Mouse (Mus musculus) midbrain, embryonic 10.5 days (tissue): ENCODE results near the gene Map2k6. TPM values are rescaled to one million over a fixed set of nuclear protein-coding genes. Genes with fewer than 3 reads are reported as not detected.

Source experiments
- DNase-seq: peaks from one replicate; pipeline ENCODE4 v3.0.0-alpha.2; 2017; ENCODE audit warnings: low spot score
- H3K27ac ChIP-seq: fragments of 300-500 bp; sonication (generic); replicated peaks from 2 replicates; pipeline ENCODE4 v1.5.1; 2016; ENCODE audit warnings: mild to moderate bottlenecking
- H3K27me3 ChIP-seq: fragments of 300-500 bp; sonication (generic); 2 replicates; pipeline ENCODE4 v1.6.1; 2016; ENCODE audit warnings: low read depth, mild to moderate bottlenecking; ENCODE audit not compliant: poor library complexity, severe bottlenecking
- H3K36me3 ChIP-seq: fragments of 300-500 bp; sonication (generic); 2 replicates; pipeline ENCODE4 v1.6.1; 2016; ENCODE audit warnings: mild to moderate bottlenecking, moderate library complexity
- H3K4me1 ChIP-seq: fragments of 300-500 bp; sonication (generic); 2 replicates; pipeline ENCODE4 v1.6.1; 2016
- H3K4me3 ChIP-seq: fragments of 300-500 bp; sonication (generic); 2 replicates; pipeline ENCODE4 v1.5.1; 2016; ENCODE audit warnings: mild to moderate bottlenecking, moderate library complexity
- H3K9me3 ChIP-seq: fragments of 300-500 bp; sonication (generic); replicated peaks from 2 replicates; pipeline ENCODE4 v1.6.1; 2016; ENCODE audit warnings: mild to moderate bottlenecking
- WGBS: fragments of 180-500 bp; shearing (Covaris S2); methylation state at CpG from one replicate; pipeline ENCODE4 v1.1.7; 2016; 5-methylcytosine and 5-hydroxymethylcytosine counted together
- polyA plus RNA-seq: library from polyadenylated mRNA; unstranded; fragments of >200 nt; fragmentation: Nextera tagmentation; extraction: Ambion mirVana; gene quantifications from 2 replicates; pipeline ENCODE4 v1.2.1, GENCODE M21; 2016

Map2k6 gene
- polyA plus RNA-seq, 1 experiment from 2014 or later, result 35.8 TPM

- H3K9me3 ChIP-seq, result no peaks in the 10 kb centered on the region
- H3K27me3 ChIP-seq, result no peaks in the 10 kb centered on the region
- WGBS, result 88% methylated on average over 8 of the region's 8 CpGs
- no peak overlapping the region for H3K4me3 ChIP-seq
- H3K27ac ChIP-seq, result no peak overlapping the region
- no peaks in the 10 kb centered on the region for H3K36me3 ChIP-seq
- no peak for DNase-seq
- peaks cover 45% of the 10 kb centered on the region for H3K4me1 ChIP-seq
These were observed 64.2 kb downstream of the Map2k6 start for GRCm38 (mm10) chr11:110462975-110463578.

GRCm38 (mm10) chr11:110463801-110464200 is 64.9 kb downstream of the Map2k6 start:
- DNase-seq, result no peak
- no peaks in the 10 kb centered on the region for H3K36me3 ChIP-seq
- no peak overlapping the region for H3K4me3 ChIP-seq
- no peaks in the 10 kb centered on the region for H3K9me3 ChIP-seq
- WGBS, result 88% methylated on average over 9 of the region's 9 CpGs
- no peak overlapping the region for H3K27ac ChIP-seq
- H3K4me1 ChIP-seq, result peaks cover 40% of the 10 kb centered on the region
- no peaks in the 10 kb centered on the region for H3K27me3 ChIP-seq

DNA sequence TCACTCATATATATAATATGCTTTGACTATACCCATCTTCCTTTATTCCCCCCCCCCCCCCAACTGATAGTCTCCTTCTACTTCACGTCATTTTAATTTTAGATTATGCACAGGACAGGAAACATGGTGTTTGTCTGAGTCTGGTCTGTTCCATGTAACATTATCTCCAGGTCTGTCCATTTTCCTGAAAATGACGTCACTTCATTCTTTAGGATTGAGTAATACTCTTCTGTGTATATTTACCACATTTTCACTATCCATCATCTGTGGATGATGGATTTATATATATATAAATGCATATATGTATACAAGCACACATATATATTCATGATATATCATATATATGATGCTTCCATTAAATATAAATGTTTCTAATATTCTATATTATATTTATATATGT is 70.1 kb downstream of the Map2k6 start:
- no peaks in the 10 kb centered on the region for H3K36me3 ChIP-seq
- H3K4me1 ChIP-seq, result peaks cover 4% of the 10 kb centered on the region; the same call in 1 of the 2 replicates
- H3K4me3 ChIP-seq, result no peak overlapping the region
- no peak for DNase-seq
- no peaks in the 10 kb centered on the region for H3K9me3 ChIP-seq
- no peak overlapping the region for H3K27ac ChIP-seq
- WGBS, result 86% methylated on average over 2 of the region's 2 CpGs
- no peaks in the 10 kb centered on the region for H3K27me3 ChIP-seq

GRCm38 (mm10) chr11:110470561-110471273 is 71.8 kb downstream of the Map2k6 start:
- H3K27ac ChIP-seq, result no peak overlapping the region
- 91% methylated on average over 8 of the region's 8 CpGs for WGBS

DNA sequence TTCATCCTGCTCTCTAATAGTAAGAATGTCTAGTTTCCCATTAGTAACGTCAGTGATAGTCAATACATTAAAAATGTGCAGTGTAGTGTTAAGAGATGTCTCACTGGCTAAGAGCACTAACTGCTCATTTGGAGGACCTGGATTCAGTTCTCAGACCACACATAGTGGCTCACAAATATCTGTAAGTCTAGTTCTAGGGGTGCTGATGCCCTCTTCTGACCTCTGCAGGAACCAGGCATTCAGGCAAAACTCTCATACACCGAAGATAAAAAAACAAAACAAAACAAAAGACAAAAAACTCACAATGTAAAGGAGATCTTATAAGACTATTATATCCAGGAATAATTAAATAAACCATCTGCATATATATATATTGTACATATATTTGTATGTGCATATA is 72.4 kb downstream of the Map2k6 start:
- Histone ChIP-seq H3K27ac (no peak overlapping the region), H3K27me3 (peaks cover 4% of the 10 kb centered on the region; the same call in 1 of the 2 replicates), H3K4me3 (no peak overlapping the region), H3K4me1 (peaks cover 1% of the 10 kb centered on the region), H3K9me3 (no peaks in the 10 kb centered on the region), H3K36me3 (no peaks in the 10 kb centered on the region)
- no peak for DNase-seq
- 88% methylated on average over 2 of the region's 2 CpGs for WGBS

More at GRCm38 (mm10) chr11:110470561-110471273, 71.8 kb downstream of the Map2k6 start:
- Histone ChIP-seq H3K4me3 (no peak overlapping the region), H3K4me1 (no peaks in the 10 kb centered on the region), H3K9me3 (no peaks in the 10 kb centered on the region), H3K27me3 (peaks cover 4% of the 10 kb centered on the region; the same call in 1 of the 2 replicates), H3K36me3 (no peaks in the 10 kb centered on the region)
- DNase-seq, result no peak

- Histone ChIP-seq H3K27ac (no peak overlapping the region), H3K4me3 (no peak overlapping the region), H3K9me3 (no peaks in the 10 kb centered on the region), H3K36me3 (no peaks in the 10 kb centered on the region), H3K27me3 (peaks cover 11% of the 10 kb centered on the region), H3K4me1 (peaks cover 9% of the 10 kb centered on the region)
- DNase-seq, result no peak
- WGBS, result 93% methylated on average over 5 of the region's 5 CpGs
These were observed 73.2 kb downstream of the Map2k6 start for GRCm38 (mm10) chr11:110472078-110472477.

DNA sequence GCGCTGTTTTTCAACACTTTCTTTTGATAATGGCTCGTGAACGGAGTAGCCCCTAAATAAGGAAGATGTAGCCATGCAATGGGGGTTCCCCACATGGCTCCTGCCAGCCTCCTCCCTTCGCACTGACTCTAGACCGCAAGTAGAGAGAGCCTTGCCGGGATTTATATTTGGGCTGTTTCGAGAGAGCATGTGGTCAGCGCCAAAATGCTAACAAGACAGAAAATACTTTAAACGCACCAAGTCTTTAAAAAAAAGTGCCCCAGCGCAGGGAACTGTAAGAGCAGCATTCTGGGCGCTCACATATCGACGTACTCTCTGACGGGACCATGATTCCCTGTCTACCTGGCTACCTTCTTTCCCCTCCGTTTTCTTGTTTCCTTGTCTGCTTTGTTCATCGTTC is 74.6 kb downstream of the Map2k6 start:
- Histone ChIP-seq H3K27me3 (peaks cover 22% of the 10 kb centered on the region), H3K9me3 (no peaks in the 10 kb centered on the region), H3K4me3 (no peak overlapping the region), H3K4me1 (peaks cover 23% of the 10 kb centered on the region), H3K27ac (no peak overlapping the region), H3K36me3 (no peaks in the 10 kb centered on the region)
- 96% methylated on average over 16 of the region's 16 CpGs for WGBS
- no peak for DNase-seq

- H3K4me3 ChIP-seq, result no peak overlapping the region
- H3K9me3 ChIP-seq, result no peaks in the 10 kb centered on the region
- H3K36me3 ChIP-seq, result no peaks in the 10 kb centered on the region
- WGBS, result 59% methylated on average over 5 of the region's 5 CpGs
- H3K27ac ChIP-seq, result no peak overlapping the region
- peaks cover 51% of the 10 kb centered on the region for H3K4me1 ChIP-seq
- peaks cover 41% of the 10 kb centered on the region for H3K27me3 ChIP-seq
- no peak for DNase-seq
These were observed 77.6 kb downstream of the Map2k6 start for GRCm38 (mm10) chr11:110476361-110477151.

GRCm38 (mm10) chr11:110477961-110478869 is 79.3 kb downstream of the Map2k6 start:
- H3K9me3 ChIP-seq, result no peaks in the 10 kb centered on the region
- 50% methylated on average over 18 of the region's 18 CpGs for WGBS
- H3K4me1 ChIP-seq, result peaks cover 57% of the 10 kb centered on the region
- no peak overlapping the region for H3K4me3 ChIP-seq
- peaks cover 50% of the 10 kb centered on the region for H3K27me3 ChIP-seq
- H3K27ac ChIP-seq, result no peak overlapping the region
- no peaks in the 10 kb centered on the region for H3K36me3 ChIP-seq
- DNase-seq, result peak; percentile 13

DNA sequence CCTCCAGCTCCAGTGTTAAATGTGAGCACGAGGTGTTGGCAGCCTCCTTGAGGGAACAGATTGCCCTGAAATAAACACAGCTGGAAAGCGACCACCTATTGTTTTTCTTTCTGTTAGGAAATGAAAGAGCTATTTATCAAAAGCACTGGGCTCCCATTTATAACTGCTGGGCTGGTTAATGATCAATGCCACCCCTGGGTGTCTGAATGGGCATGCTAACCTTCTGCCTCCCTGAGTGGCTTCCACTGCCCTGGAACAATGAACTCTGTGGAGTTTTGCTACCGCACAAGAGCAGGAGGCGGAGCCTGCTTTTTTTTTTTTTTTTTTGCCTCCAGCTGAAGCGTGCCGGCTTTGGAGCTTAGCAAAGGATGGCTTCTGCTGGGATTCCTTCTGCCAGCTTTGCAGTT is 80.1 kb downstream of the Map2k6 start:
- peaks cover 50% of the 10 kb centered on the region for H3K27me3 ChIP-seq
- peak; percentile 64 for DNase-seq
- peak overlapping the region; percentile 52; the same call in 1 of the 2 replicates for H3K27ac ChIP-seq
- WGBS, result 0% methylated on average over 6 of the region's 6 CpGs
- H3K4me1 ChIP-seq, result peaks cover 57% of the 10 kb centered on the region
- peak overlapping the region; percentile 30 for H3K4me3 ChIP-seq
- no peaks in the 10 kb centered on the region for H3K36me3 ChIP-seq
- no peaks in the 10 kb centered on the region for H3K9me3 ChIP-seq

DNA sequence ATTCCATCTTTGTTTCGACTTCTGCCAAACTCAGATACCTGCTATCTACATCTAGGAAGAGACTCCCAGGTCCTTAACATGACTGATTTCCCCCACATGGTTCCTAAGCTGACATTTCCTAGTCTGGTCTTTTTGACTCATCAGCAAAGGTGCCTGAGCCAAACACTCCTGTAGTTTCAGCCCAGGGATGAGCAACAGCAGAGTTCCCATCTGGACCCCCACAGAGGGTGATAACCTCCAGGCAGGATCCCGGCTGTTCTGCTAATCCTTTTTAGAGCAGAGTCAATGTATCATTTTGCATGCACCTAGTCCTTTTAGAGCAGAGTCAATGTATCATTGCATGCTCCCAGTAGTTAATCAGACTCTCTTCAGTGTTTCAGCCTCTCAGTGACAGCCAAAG is 82.5 kb downstream of the Map2k6 start:
- H3K36me3 ChIP-seq, result peaks cover 4% of the 10 kb centered on the region; the same call in 1 of the 2 replicates
- WGBS, result 49% methylated on average over 2 of the region's 2 CpGs

DNA sequence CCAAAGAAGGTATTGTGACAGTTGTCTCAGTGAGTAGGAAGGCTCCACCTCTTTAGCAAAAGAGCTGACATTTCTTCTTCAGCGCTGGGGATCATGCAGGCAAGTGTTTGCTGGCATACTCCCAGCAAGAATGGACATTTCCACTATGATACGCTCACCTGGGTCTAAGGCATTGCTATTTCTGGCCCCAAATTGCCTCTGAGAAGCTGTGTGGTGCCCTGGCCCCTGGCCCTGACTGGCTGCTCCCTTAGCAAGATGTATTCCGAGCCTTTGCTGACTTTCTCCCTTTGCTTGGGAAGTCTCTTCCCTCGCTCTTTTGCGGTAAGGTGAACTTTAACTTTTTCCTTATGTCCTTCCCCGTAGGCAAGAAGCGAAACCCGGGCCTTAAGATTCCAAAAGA is 83.3 kb downstream of the Map2k6 start:
- Histone ChIP-seq H3K4me1 (peaks cover 47% of the 10 kb centered on the region), H3K9me3 (no peaks in the 10 kb centered on the region), H3K27ac (no peak overlapping the region), H3K4me3 (no peak overlapping the region), H3K27me3 (peaks cover 38% of the 10 kb centered on the region), H3K36me3 (peaks cover 10% of the 10 kb centered on the region)
- WGBS, result 89% methylated on average over 8 of the region's 8 CpGs
- no peak for DNase-seq

More for the DNA sequence above, 82.5 kb downstream of the Map2k6 start:
- Histone ChIP-seq H3K4me3 (no peak overlapping the region), H3K27ac (no peak overlapping the region), H3K4me1 (peaks cover 55% of the 10 kb centered on the region), H3K27me3 (peaks cover 45% of the 10 kb centered on the region), H3K9me3 (no peaks in the 10 kb centered on the region)
- DNase-seq, result no peak
